Mouse (Mus musculus): ENCODE results near the gene Catsper2.

Gene Catsper2

GRCm38 (mm10) chr2:121413387-121414042 is at the start of gene Catsper2, which contains the start of gene Pdia3:
Catsper2 (minus strand) TSS chr2:121413792.
Pdia3 (plus strand) TSS chr2:121413775.
- DNase-seq (ENCODE audit: low spot score in 2 of 2), result peak; percentile 96 to 97

- no peak for DNase-seq (ENCODE audit: low spot score in 2 of 2)
These were observed 46.5 kb upstream of the Catsper2 start for GRCm38 (mm10) chr2:121460071-121460470.

DNA sequence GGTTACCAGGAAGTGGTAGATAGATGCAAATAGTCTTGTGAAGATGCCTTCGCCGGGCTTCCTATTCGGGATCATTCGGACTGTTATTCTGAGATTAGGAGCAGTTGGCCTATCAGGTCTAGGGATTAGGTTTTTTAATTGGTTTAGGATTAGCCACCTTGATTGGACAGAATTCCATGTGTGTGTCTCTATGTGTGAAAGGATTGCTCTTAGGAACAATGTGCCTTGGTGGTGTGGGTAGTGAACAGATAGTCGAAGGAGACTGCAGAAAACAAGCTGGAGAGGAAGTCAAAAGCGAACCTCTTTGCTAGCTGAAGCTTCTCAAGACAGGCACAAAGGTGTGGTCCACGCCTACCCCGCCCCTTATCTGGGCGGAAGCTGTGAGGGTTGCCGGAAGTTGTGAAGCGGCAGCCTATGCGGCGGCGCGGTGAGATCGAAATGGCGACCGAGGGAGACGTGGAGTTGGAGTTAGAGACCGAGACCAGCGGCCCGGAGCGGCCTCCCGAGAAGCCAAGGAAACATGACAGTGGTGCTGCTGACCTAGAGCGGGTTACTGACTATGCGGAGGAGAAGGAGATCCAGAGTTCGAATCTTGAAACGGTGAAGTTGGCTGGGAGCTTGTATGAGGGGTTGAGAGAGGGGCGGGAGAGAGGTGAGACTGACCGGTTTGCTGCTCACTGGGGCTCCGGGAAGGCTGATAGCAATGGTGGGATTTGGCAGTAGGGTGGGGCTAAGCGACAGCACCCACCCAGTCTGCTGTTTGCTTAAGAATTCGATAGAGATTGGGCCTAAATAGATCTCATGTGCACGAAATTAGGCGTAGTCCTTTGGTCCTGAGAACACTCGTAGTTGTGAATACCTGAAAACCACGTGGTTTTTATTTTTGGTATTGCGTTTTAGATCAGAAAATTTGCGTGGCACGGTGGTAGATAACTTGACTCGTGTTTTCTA is 43.4 kb upstream of the Catsper2 start, which contains the start of gene Serinc4:
TSS of gene Serinc4 (minus strand) at position 90 of the 951 bp plus-strand sequence.
- peak; percentile 81 to 85 for DNase-seq (ENCODE audit: low spot score in 2 of 2)

DNA sequence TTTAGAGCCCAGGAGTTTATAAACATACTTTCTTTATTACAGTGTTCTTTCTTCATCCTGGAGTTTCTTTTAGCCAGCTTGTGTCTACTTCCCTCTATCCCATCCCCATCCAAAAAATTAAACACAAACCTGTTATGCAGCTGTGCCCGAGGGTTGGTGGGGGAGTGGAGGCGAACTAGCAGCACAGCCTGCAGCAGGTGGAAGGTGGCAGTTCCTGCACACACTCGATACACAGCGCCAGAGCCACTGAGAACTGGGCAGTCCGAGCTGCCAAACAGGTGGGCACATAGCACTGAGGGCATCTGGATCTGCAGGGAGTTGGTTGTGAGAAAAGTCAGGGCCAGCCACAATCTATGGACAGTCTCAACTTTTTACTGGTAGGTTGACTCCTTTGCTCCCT is 41.9 kb upstream of the Catsper2 start:
- DNase-seq (ENCODE audit: low spot score in 2 of 2), result no peak

- no peak for DNase-seq (ENCODE audit: low spot score in 2 of 2)
These were observed 40.3 kb upstream of the Catsper2 start for GRCm38 (mm10) chr2:121453917-121454316.

- no peak for DNase-seq (ENCODE audit: low spot score in 2 of 2)
These were observed 39.4 kb upstream of the Catsper2 start, which contains the start of gene Hypk for GRCm38 (mm10) chr2:121452990-121453389. Hypk (plus strand) TSS chr2:121453290.

DNA sequence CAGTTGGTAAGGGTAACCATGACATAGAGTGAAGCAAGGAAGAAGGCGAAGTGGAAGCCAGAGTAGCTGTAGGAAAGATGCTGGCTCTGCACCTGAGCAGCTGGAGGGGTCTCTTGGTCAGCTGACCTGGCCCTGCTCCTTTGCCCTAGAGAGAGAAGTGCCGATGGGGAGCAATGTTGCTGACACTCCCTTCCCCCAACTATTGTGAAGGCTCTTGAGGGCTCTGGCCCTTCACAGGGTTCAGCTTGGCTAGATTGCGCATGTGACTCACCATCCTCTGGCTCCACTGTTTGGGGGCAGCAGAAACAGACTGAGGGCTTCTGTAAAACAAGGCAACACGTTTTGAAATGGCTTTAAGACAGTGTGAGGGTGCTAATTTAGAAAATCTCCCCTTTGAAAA is 38.8 kb upstream of the Catsper2 start:
- DNase-seq (ENCODE audit: low spot score in 2 of 2), result no peak

- no peak for DNase-seq (ENCODE audit: low spot score in 2 of 2)
These were observed 36.5 kb upstream of the Catsper2 start for GRCm38 (mm10) chr2:121450093-121450492.

GRCm38 (mm10) chr2:121449545-121450011 is 36.0 kb upstream of the Catsper2 start:
- no peak for DNase-seq (ENCODE audit: low spot score in 2 of 2)

- DNase-seq (ENCODE audit: low spot score in 2 of 2), result peak; percentile 98
These were observed 35.3 kb upstream of the Catsper2 start, which contains the start of gene Serf2 for GRCm38 (mm10) chr2:121448739-121449535. Serf2 (plus strand) TSS chr2:121449195.

DNA sequence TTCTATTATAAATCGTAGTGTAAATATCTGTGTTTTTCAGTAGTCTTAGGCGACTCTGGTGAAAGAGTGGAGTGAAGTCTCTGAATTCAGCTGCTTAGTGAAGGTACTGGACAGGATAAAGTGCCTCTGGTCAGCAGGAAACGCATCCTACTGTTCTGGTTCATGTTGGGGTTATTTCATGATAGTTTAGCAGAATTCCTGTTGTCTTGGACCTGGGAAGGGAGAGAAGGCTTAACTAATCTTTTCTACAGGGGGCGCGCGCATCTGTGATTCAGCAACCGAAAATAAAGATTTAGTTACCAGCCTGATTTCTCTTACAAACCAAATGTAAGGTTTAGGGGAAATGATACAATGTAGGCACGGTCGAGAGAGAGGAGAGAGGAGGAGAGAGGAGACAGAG is 34.5 kb upstream of the Catsper2 start:
- peak in 1 of 2 experiments; percentile 57 for DNase-seq (ENCODE audit: low spot score in 2 of 2)

- no peak for DNase-seq (ENCODE audit: low spot score in 2 of 2)
These were observed 33.4 kb upstream of the Catsper2 start for GRCm38 (mm10) chr2:121447006-121447405.

GRCm38 (mm10) chr2:121446506-121446905 is 32.9 kb upstream of the Catsper2 start:
- DNase-seq (ENCODE audit: low spot score in 2 of 2), result no peak

DNA sequence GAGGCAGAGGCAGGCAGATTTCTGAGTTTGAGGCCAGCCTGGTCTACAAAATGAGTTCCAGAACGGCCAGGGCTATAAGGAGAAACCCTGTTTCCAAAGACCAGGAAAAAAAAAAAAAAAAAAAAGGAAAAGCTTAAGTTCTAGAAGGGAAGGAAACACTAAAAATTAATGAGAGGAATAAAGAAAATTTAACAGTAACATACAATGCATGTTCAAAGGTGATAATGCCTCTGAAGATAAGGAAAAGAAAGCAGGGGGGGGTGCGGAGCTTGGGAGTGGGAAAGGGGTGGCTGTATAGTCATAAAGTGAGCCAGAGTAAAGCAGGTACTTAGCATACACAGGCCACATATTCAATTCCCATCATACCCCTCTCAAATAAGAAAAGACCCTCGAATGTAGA is 31.5 kb upstream of the Catsper2 start:
- no peak for DNase-seq (ENCODE audit: low spot score in 2 of 2)

DNA sequence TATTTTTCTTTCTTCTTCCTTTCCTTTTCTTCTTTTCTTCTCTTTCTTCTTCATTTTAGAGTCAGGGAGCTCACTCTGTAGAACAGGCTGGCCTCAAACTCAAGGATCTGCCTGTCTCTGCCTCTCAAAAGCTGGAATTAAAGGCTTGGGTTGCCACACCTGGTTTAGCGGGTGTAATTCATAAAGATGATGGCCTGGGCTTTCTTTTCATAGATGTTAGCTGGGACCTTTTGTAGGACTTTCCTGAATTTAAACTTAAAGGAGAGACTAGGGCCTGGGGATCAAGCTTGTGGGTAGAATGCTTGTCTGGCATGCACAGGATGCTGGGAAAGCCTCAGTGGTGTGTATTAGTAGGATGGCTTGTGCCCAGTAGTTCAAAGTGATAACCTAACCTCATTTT is 30.6 kb upstream of the Catsper2 start, which contains the start of gene Ell3:
TSS of gene Ell3 (minus strand) at position 101 of the 400 bp plus-strand sequence.
- no peak for DNase-seq (ENCODE audit: low spot score in 2 of 2)

GRCm38 (mm10) chr2:121443068-121443349 is 29.4 kb upstream of the Catsper2 start:
- no peak for DNase-seq (ENCODE audit: low spot score in 2 of 2)

DNA sequence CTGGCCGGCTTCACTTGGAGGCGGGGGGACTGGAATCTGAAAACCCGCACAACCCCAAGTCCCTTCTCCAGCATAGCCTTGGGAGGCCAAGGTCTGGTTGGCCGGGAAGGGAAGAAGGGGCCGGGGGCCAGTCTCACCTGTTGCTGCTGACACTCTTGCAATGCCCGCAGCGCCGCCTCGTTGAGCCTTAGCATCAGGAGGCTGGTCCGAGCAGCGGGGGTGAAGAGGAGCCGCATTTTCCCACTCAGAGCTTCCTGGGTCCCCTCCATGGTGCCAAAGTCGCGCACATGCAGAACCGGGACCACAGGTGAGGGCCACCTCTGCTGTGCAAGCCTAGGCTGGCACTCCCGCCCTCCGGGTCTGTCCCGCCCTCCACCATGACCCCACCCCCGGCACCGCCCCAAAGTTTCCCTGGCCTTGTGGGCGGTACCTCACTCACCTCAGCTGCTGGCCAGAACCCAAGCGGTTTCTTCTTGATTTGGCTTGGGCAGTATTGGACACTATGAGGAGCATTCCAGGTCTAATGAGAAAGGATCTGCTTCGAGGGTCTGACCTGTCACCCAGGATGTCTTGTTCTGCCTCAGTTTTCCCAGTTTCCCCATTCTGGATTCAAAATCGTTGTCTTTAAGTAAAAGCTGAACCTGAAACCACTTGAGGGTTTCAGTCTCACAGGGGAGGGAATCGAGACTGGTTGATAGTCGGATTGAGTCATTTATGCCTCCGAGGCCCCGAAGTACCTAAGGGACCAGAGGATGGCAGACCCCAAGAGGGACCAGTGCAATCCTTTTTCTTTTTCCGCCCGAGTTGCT is 28.9 kb upstream of the Catsper2 start:
- no peak for DNase-seq (ENCODE audit: low spot score in 2 of 2)

- no peak for DNase-seq (ENCODE audit: low spot score in 2 of 2)
These were observed 28.2 kb upstream of the Catsper2 start for GRCm38 (mm10) chr2:121441800-121442199.

- DNase-seq (ENCODE audit: low spot score in 2 of 2), result no peak
These were observed 27.4 kb upstream of the Catsper2 start for GRCm38 (mm10) chr2:121440834-121441605.

GRCm38 (mm10) chr2:121439746-121440145 is 26.2 kb upstream of the Catsper2 start:
- DNase-seq (ENCODE audit: low spot score in 2 of 2), result no peak
